Mouse (Mus musculus) monocyte, adult 5-6 weeks (primary cell): ENCODE measurements around the gene Arhgef11. TPM values are rescaled to one million over a fixed set of nuclear protein-coding genes. Genes with fewer than 3 reads are reported as not detected.

Experiments
- ATAC-seq: fragments of 153-309, 156-312 bp; replicated peaks from 2 replicates; pipeline ENCODE4 v1.8.0; 2017; ENCODE audit warnings: mild to moderate bottlenecking; ENCODE audit not compliant: low TSS enrichment, insufficient number of reproducible peaks, severe bottlenecking, poor library complexity, low FRiP score
- total RNA-seq: library from RNA; stranded (forward); fragments of 200-1000, 200-491, 200-594 nt; gene quantifications from 3 replicates; pipeline ENCODE4 v1.2.3, GENCODE M21; 2017

Arhgef11 gene
- total RNA-seq, 1 experiment from 2014 or later, result 19.2 TPM

GRCm38 (mm10) chr3:87752567-87752966 lies 135.2 kb downstream of the Arhgef11 start:
- ATAC-seq, result no peak

- no peak for ATAC-seq
Observed at GRCm38 (mm10) chr3:87753829-87754228, 136.5 kb downstream of the Arhgef11 start.

GRCm38 (mm10) chr3:87755964-87756363 lies 138.6 kb downstream of the Arhgef11 start:
- 0 out of 2 replicates have a peak, but pooled peaks have one; percentile 34 for ATAC-seq

GRCm38 (mm10) chr3:87756488-87756887 lies 139.1 kb downstream of the Arhgef11 start:
- no peak for ATAC-seq

- ATAC-seq, result no peak
Observed at GRCm38 (mm10) chr3:87758641-87759040, 141.3 kb downstream of the Arhgef11 start.

- no peak for ATAC-seq
Observed at GRCm38 (mm10) chr3:87761408-87762375, 144.3 kb downstream of the Arhgef11 start.

GRCm38 (mm10) chr3:87763202-87763601 lies 145.8 kb downstream of the Arhgef11 start:
- ATAC-seq, result no peak

GRCm38 (mm10) chr3:87763683-87764289 lies 146.4 kb downstream of the Arhgef11 start:
- ATAC-seq, result no peak

GRCm38 (mm10) chr3:87764506-87764905 lies 147.1 kb downstream of the Arhgef11 start:
- ATAC-seq, result no peak

GRCm38 (mm10) chr3:87765091-87765490 lies 147.7 kb downstream of the Arhgef11 start:
- peak; percentile 49 for ATAC-seq

GRCm38 (mm10) chr3:87765631-87766283 lies 148.4 kb downstream of the Arhgef11 start:
- no peak for ATAC-seq

- no peak for ATAC-seq
Observed at GRCm38 (mm10) chr3:87766284-87766667, 148.9 kb downstream of the Arhgef11 start.

- ATAC-seq, result no peak
Observed at GRCm38 (mm10) chr3:87767764-87768163, 150.4 kb downstream of the Arhgef11 start.

GRCm38 (mm10) chr3:87768431-87768830 lies 151.1 kb downstream of the Arhgef11 start:
- ATAC-seq, result no peak

GRCm38 (mm10) chr3:87768844-87769243 lies 151.5 kb downstream of the Arhgef11 start:
- peak; percentile 25; the same call in 1 of the 2 replicates for ATAC-seq

GRCm38 (mm10) chr3:87769506-87769905 lies 152.1 kb downstream of the Arhgef11 start:
- ATAC-seq, result no peak

GRCm38 (mm10) chr3:87770280-87770679 lies 152.9 kb downstream of the Arhgef11 start:
- no peak for ATAC-seq

GRCm38 (mm10) chr3:87771088-87771487 lies 153.7 kb downstream of the Arhgef11 start:
- ATAC-seq, result no peak

- no peak for ATAC-seq
Observed at GRCm38 (mm10) chr3:87778283-87778682, 160.9 kb downstream of the Arhgef11 start.
